Mouse (Mus musculus) gastrocnemius, postnatal 14 days (tissue): ENCODE measurements around the gene Cyfip1. TPM values are rescaled to one million over a fixed set of nuclear protein-coding genes. Genes with fewer than 3 reads are reported as not detected.
A peak's percentile ranks its signal among the peaks of the same experiment; 100 is the strongest.

Experiments used
- DNase-seq: peaks from one replicate; pipeline ENCODE4 v3.0.0; 2021; ENCODE audit warnings: mixed read lengths
- intact Hi-C: fragments of 180-260 bp; cut with DNase I; formaldehyde crosslinking; loops from one replicate; pipeline ENCODE4 v1.15.1; 2025; ENCODE audit warnings: low total_unique reads
- total RNA-seq, 2 experiments: library from RNA; stranded (reverse); gene quantifications; 2 replicates each; pipeline ENCODE4 v1.2.3; 2021

The Cyfip1 gene
- total RNA-seq, 2 experiments from 2014 or later, result 28.3 to 29.4 TPM

- intact Hi-C loops, result no loop called here
- DNase-seq, result no peak
Measured at GRCm38 (mm10) chr7:55859518-55859872, 17.9 kb downstream of the Cyfip1 start.

GRCm38 (mm10) chr7:55859956-55860355 is 18.4 kb downstream of the Cyfip1 start:
- intact Hi-C loops, result no loop called here
- no peak for DNase-seq

- DNase-seq, result no peak
- intact Hi-C loops, result no loop called here
Measured at GRCm38 (mm10) chr7:55861175-55861574, 19.6 kb downstream of the Cyfip1 start.

- no peak for DNase-seq
- intact Hi-C loops, result no loop called here
Measured at GRCm38 (mm10) chr7:55865044-55865443, 23.5 kb downstream of the Cyfip1 start.

- intact Hi-C loops, result no loop called here
- no peak for DNase-seq
Measured at GRCm38 (mm10) chr7:55865750-55866416, 24.3 kb downstream of the Cyfip1 start.

- intact Hi-C loops, result no loop called here
- no peak for DNase-seq
Measured at GRCm38 (mm10) chr7:55868247-55868646, 26.7 kb downstream of the Cyfip1 start.

- intact Hi-C loops, result no loop called here
- no peak for DNase-seq
Measured at GRCm38 (mm10) chr7:55869220-55869619, 27.7 kb downstream of the Cyfip1 start.

GRCm38 (mm10) chr7:55870340-55871020 is 28.9 kb downstream of the Cyfip1 start:
- intact Hi-C loops, result no loop called here

GRCm38 (mm10) chr7:55871476-55871875 is 29.9 kb downstream of the Cyfip1 start:
- DNase-seq, result no peak
- intact Hi-C loops, result no loop called here

More at GRCm38 (mm10) chr7:55870340-55871020, 28.9 kb downstream of the Cyfip1 start:
- DNase-seq, result no peak

- intact Hi-C loops, result no loop called here
- DNase-seq, result no peak
Measured at GRCm38 (mm10) chr7:55874703-55875102, 33.2 kb downstream of the Cyfip1 start.

- intact Hi-C loops, result no loop called here
- DNase-seq, result peak; percentile 56
Measured at GRCm38 (mm10) chr7:55877721-55878120, 36.2 kb downstream of the Cyfip1 start.

- no peak for DNase-seq
- intact Hi-C loops, result no loop called here
Measured at GRCm38 (mm10) chr7:55880882-55881281, 39.3 kb downstream of the Cyfip1 start.

- no peak for DNase-seq
- intact Hi-C loops, result no loop called here
Measured at GRCm38 (mm10) chr7:55888603-55889002, 47.1 kb downstream of the Cyfip1 start.

GRCm38 (mm10) chr7:55889996-55890395 is 48.5 kb downstream of the Cyfip1 start:
- intact Hi-C loops, result no loop called here
- DNase-seq, result no peak

- DNase-seq, result no peak
- intact Hi-C loops, result no loop called here
Measured at GRCm38 (mm10) chr7:55890731-55891130, 49.2 kb downstream of the Cyfip1 start.

GRCm38 (mm10) chr7:55891797-55892196 is 50.3 kb downstream of the Cyfip1 start:
- DNase-seq, result no peak
- intact Hi-C loops, result no loop called here

- intact Hi-C loops, result no loop called here
- DNase-seq, result no peak
Measured at GRCm38 (mm10) chr7:55903766-55904165, 62.2 kb downstream of the Cyfip1 start.

- DNase-seq, result no peak
- intact Hi-C loops, result no loop called here
Measured at GRCm38 (mm10) chr7:55905449-55905848, 63.9 kb downstream of the Cyfip1 start.

- intact Hi-C loops, result no loop called here
- no peak for DNase-seq
Measured at GRCm38 (mm10) chr7:55909519-55909918, 68.0 kb downstream of the Cyfip1 start.

- intact Hi-C loops, result no loop called here
- DNase-seq, result no peak
Measured at GRCm38 (mm10) chr7:55910356-55910755, 68.8 kb downstream of the Cyfip1 start.

- DNase-seq, result no peak
- intact Hi-C loops, result no loop called here
Measured at GRCm38 (mm10) chr7:55911371-55911770, 69.8 kb downstream of the Cyfip1 start.
